10 mouse cellular contexts compared by ENCODE assay signal in the genomic region with DNA sequence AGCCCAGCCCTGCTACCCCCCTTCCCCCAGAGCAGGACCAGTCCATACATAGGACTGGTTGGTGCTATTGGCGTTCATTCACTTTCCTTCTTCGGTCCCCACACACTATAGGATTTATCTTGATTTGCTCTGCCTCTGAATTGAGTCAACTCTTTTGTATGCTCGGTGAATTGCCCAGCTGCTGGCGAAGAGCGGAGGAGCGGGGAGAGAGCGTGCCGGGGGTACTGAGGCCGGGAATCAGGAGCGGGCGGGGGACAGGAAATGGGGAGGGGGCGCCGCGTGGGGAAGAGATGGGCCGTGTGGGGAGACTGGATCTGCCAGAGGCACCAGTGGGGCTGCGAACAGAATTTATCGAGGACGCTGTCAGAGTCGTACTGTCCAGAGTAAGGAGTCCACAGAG. TPM values are rescaled to one million over a fixed set of nuclear protein-coding genes. Genes with fewer than 3 reads are reported as not detected.
DNase-seq lines count a peak whose midpoint lies in the region; ATAC-seq and TF ChIP-seq lines count a peak whose summit lies in the region.
"Had no signal": no experiment of that assay in that cellular context is flagged by ENCODE, and none has a peak within 500 bp of the region (broad histone marks: within the 10 kb centered on the region; RNA-seq: fewer than 3 reads in every experiment).

No protein-coding gene starts in this region.

- intact Hi-C loops in left cerebral cortex, postnatal 36 days (cut with DNase I): no loop called here

- no peaks in the 10 kb centered on the region for H3K36me3 ChIP-seq in kidney, postnatal 0 days (ENCODE audit: insufficient read depth, low read length)
- no peaks in the 10 kb centered on the region for H3K36me3 ChIP-seq in forebrain, embryonic 10.5 days (replicated peaks)
- H3K36me3 ChIP-seq in intestine, embryonic 14.5 days (ENCODE audit: control insufficient read depth, insufficient read depth, low read length): no peaks in the 10 kb centered on the region
- H3K36me3 ChIP-seq in neural tube, embryonic 12.5 days: no peaks in the 10 kb centered on the region

- no peak overlapping the region for H3K9ac ChIP-seq in kidney, postnatal 0 days (ENCODE audit: low read depth, low read length)
- no peak overlapping the region for H3K9ac ChIP-seq in intestine, embryonic 14.5 days (ENCODE audit: low read length)
- H3K9ac ChIP-seq in neural tube, embryonic 12.5 days: peak overlapping the region; percentile 68

- peaks cover 32% of the 10 kb centered on the region for H3K4me1 ChIP-seq in kidney, postnatal 0 days (replicated peaks; ENCODE audit: insufficient read depth, low read length)
- peaks cover 71% of the 10 kb centered on the region for H3K4me1 ChIP-seq in forebrain, embryonic 10.5 days
- peaks cover 35% of the 10 kb centered on the region for H3K4me1 ChIP-seq in intestine, embryonic 14.5 days (replicated peaks; ENCODE audit: control insufficient read depth, insufficient read depth, low read length)
- H3K4me1 ChIP-seq in neural tube, embryonic 12.5 days: peaks cover 63% of the 10 kb centered on the region

- H3K27me3 ChIP-seq in kidney, postnatal 0 days (ENCODE audit: insufficient read depth, low read length): peaks cover 74% of the 10 kb centered on the region
- H3K27me3 ChIP-seq in forebrain, embryonic 10.5 days (ENCODE audit: poor library complexity, severe bottlenecking): peaks cover 100% of the 10 kb centered on the region
- H3K27me3 ChIP-seq in intestine, embryonic 14.5 days (replicated peaks; ENCODE audit: control insufficient read depth, insufficient read depth, low read length): peaks cover 91% of the 10 kb centered on the region
- peaks cover 91% of the 10 kb centered on the region for H3K27me3 ChIP-seq in neural tube, embryonic 12.5 days (replicated peaks)

- ATAC-seq in kidney, postnatal 0 days (replicated peaks; ENCODE audit: low FRiP score, low read depth): no peak
- ATAC-seq in intestine, embryonic 14.5 days (replicated peaks; ENCODE audit: low FRiP score, low TSS enrichment, low read depth): no peak
- ATAC-seq in neural tube, embryonic 12.5 days (ENCODE audit: low FRiP score, low read depth): 0 out of 2 replicates have a peak, but pooled peaks have one; percentile 6

- H3K9me3 ChIP-seq in kidney, postnatal 0 days (replicated peaks; ENCODE audit: low read length): no peaks in the 10 kb centered on the region
- no peaks in the 10 kb centered on the region for H3K9me3 ChIP-seq in forebrain, embryonic 10.5 days
- H3K9me3 ChIP-seq in intestine, embryonic 14.5 days (ENCODE audit: control insufficient read depth, low read length): no peaks in the 10 kb centered on the region
- no peaks in the 10 kb centered on the region for H3K9me3 ChIP-seq in neural tube, embryonic 12.5 days

- peak overlapping the region; percentile 91 for H3K4me2 ChIP-seq in kidney, postnatal 0 days (ENCODE audit: low read length)
- peak overlapping the region; percentile 74 for H3K4me2 ChIP-seq in intestine, embryonic 14.5 days (ENCODE audit: low read length)
- peak overlapping the region; percentile 89 for H3K4me2 ChIP-seq in neural tube, embryonic 12.5 days (replicated peaks)

- WGBS in kidney, postnatal 0 days: 8% methylated on average over 19 of the region's 19 CpGs
- 2% methylated on average over 19 of the region's 19 CpGs for WGBS in forebrain, embryonic 10.5 days
- WGBS in intestine, embryonic 14.5 days: 4% methylated on average over 19 of the region's 19 CpGs
- 2% methylated on average over 19 of the region's 19 CpGs for WGBS in neural tube, embryonic 12.5 days

- TF ChIP-seq CTCF in kidney, postnatal 0 days (IDR thresholded peaks at IDR 0.05; ENCODE audit: low read depth): no peak

- DNase-seq in kidney, postnatal 0 days (ENCODE audit: low spot score): no peak
- DNase-seq in kidney, adult 8-10 months: no peak
- peak; percentile 38 for DNase-seq in forebrain, embryonic 10.5 days (ENCODE audit: extremely low spot score, low spot score)
- no peak for DNase-seq in intestine, embryonic 14.5 days (ENCODE audit: low spot score)
- DNase-seq in left cerebral cortex, postnatal 36 days (ENCODE audit: low spot score in 2 of 2): no peak
- DNase-seq in adrenal gland, adult 8-10 months: no peak
- DNase-seq in right cerebral cortex, adult 2 months (ENCODE audit: low spot score in 2 of 2): no peak
- DNase-seq: kidney, adult 11 months; right cerebral cortex, postnatal 25 days had no signal

- no peak overlapping the region for H3K4me3 ChIP-seq in kidney, postnatal 0 days (replicated peaks; ENCODE audit: low read depth, low read length)
- peak overlapping the region; percentile 64 for H3K4me3 ChIP-seq in forebrain, embryonic 10.5 days
- peak overlapping the region; percentile 47; the same call in 1 of the 2 replicates for H3K4me3 ChIP-seq in intestine, embryonic 14.5 days (ENCODE audit: low read depth, low read length)
- peak overlapping the region; percentile 52; the same call in 1 of the 2 replicates for H3K4me3 ChIP-seq in neural tube, embryonic 12.5 days

- H3K27ac ChIP-seq in kidney, postnatal 0 days: no peak overlapping the region
- H3K27ac ChIP-seq in forebrain, embryonic 10.5 days: peak overlapping the region; percentile 22; the same call in 1 of the 2 replicates
- no peak overlapping the region for H3K27ac ChIP-seq in intestine, embryonic 14.5 days (ENCODE audit: low read depth)
- peak overlapping the region; percentile 53 for H3K27ac ChIP-seq in neural tube, embryonic 12.5 days

RNA-seq across cellular contexts. Expression of gene Elfn1, which starts 3.8 kb away (rescaled TPM):
- 0.22 and 0.33 TPM in 2 replicates for polyA plus RNA-seq in kidney, postnatal 0 days (2015; fragmentation: Nextera tagmentation; extraction: Ambion mirVana)
- 0.07 and 0.32 TPM in 2 replicates for polyA plus RNA-seq in forebrain, embryonic 10.5 days (2016; fragmentation: Nextera tagmentation; extraction: Ambion mirVana)
- 0.23 and 0.26 TPM in 2 replicates for polyA plus RNA-seq in intestine, embryonic 14.5 days (2014; fragmentation: Nextera tagmentation; extraction: Ambion mirVana)
- polyA plus RNA-seq in neural tube, embryonic 12.5 days (2016; fragmentation: Nextera tagmentation; extraction: Ambion mirVana): 2.6 TPM in 2 replicates
- 10 to 100 TPM; 32.8 to 34.6 TPM for total RNA-seq in left cerebral cortex, postnatal 36 days (2021)
- total RNA-seq in adrenal gland, adult 8-10 months (2022): 10 to 100 TPM in 1 of 4 experiments, 1 to 10 TPM in 1, under 1 TPM in 2; 0.32 to 49.6 (median 5.4) TPM

Comparison
In these comparisons a context has a peak if more than half of its experiments do, and no peak if none do; other contexts are left out.
1. H3K27ac ChIP-seq: peak in forebrain, embryonic 10.5 days (single experiment) and neural tube, embryonic 12.5 days (single experiment); none in kidney, postnatal 0 days (single experiment) and intestine, embryonic 14.5 days (single experiment).
2. Peak in every context shown above with its lines, with median percentiles within 50 percentile points of each other: H3K4me2 ChIP-seq.